Mouse (Mus musculus): Measurements from ENCODE around the gene Dcn.

The Dcn gene

DNA sequence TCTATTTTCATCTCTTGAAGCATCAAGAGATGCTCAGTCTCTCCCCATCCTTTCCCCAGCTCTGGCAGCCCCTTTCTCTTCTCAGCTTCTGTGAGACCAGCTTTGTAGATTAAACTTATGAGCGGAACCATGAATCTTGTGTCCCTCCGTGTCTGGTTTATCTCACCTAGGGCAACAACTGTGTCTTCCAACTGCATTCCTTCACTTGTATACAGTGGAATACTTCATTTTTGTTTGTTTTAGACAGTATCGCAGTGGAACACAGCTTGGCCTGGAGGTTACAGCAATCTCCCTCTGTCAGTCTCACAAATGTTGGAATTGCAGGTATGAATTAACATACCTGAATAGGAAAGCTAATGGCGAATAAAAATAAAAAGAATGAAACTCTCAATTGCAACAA is 58.8 kb downstream of the Dcn start:
- DNase-seq (ENCODE audit: extremely low read depth, insufficient read length, low spot score): no peak

- no peak for DNase-seq (ENCODE audit: extremely low read depth, insufficient read length, low spot score)
Measured at GRCm38 (mm10) chr10:97547740-97548139, 68.3 kb downstream of the Dcn start.

DNA sequence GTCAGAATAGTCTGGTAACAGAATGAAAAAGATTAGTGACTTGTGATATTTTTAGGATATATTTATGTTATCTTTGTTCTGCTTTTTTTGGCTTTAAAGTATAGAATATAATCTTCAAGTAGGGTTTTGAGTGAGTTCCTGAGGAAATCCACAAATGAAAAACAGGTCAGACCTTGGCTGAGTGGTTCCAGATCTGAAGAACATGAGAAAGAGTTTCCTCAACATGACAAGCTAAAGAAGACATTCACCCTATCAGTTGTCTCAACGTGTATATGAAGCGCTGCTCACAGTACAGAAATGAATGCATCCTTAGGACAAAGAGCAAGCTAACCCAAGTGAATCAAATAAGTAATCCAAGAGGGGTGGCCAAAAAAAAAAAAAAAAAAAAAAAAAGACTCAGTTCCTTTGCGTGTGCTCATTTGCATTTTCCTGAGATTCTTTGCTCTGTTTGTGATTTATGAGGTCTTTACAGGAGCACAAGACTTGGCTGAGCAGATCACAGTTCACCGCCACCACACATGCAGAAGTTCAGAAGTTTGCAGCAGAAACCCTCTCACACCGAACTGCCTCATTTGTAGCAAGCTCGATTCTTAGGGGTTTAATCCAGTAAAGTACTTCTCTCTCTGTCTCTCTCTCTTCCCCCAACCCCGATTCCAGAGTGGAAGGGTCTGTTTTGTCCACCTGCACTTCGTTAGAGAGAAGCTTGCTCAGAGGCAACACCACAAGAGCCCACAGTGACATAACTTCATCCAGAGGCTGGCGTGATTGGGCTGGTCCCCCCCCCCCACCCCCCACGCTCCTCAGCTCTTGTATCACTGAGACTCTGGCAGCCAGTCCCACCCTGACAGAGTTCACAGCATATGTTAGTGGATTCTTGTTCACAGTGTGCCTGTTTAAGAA is 85.8 kb downstream of the Dcn start, which contains the start of gene Lum:
Lum (plus strand) TSS at position 172 of the 900 bp plus-strand sequence.
- no peak for DNase-seq (ENCODE audit: extremely low read depth, insufficient read length, low spot score)

- DNase-seq (ENCODE audit: extremely low read depth, insufficient read length, low spot score): no peak
Measured at GRCm38 (mm10) chr10:97567489-97568135, 88.2 kb downstream of the Dcn start.

All from 3134 (cell line).